Mouse (Mus musculus): Measurements from ENCODE around the gene Wipf3. TPM values are rescaled to one million over a fixed set of nuclear protein-coding genes. Genes with fewer than 3 reads are reported as not detected.

Wipf3 gene
- total and polyA plus RNA-seq, 2 experiments from 2014 or later: 2.4 to 6.5 TPM

DNA sequence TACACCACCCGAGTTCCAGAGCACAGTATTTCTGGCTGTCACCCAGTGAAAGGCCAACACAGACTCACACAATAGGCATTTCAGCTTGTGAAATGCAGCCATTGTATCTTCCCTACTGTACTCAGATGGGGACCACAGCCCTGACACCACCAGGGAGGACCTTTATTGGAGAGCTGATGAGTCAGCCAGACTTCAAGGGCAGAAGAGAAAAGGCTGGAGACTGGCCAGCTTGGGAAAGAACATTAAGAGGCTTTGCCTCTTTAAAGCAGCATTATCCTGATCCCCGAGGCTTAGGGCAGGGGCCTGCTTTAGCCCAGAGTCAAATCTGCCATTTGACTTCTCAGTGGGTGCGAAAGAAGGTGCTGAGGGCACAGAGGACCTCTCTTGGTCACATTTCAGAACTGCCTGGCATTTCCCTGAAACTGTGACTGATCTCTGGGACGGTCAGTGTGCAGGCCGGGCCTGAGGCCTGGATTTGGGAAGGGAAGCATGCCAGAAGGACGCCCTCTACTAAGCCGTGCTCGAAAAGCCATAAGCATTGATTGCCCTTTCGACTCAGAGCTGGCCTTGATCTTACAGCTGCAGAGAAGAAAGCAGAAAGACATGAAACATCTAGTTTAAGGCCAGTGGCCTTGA lies 111.0 kb downstream of the Wipf3 start:
- no peak for ATAC-seq
- no peak for TF ChIP-seq CTCF (IDR thresholded peaks at IDR 0.05; ENCODE audit: low read depth)
- WGBS: 33% methylated on average over 9 of the region's 9 CpGs

DNA sequence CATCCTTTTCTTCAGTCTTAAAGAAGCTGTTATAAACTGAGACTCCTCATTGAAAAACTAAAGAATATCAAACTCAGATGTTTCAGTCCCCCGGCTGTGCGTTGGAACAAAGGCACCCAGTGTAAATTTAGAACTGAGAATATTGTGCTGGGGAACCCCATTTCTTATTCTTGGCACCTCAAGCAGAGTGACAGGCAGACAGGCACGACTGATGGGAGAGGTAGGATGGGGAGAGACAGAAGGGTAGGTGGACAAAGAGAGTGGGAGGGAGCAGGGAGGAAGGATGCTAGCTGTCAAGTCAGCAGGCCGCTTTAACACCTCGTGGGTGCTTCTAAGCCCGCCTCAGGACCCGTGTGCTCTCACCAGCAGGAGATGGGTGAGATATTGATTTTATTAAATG lies 113.4 kb downstream of the Wipf3 start:
- Histone ChIP-seq H3K36me3 (ENCODE audit: insufficient read depth) (peaks cover 23% of the 10 kb centered on the region), H3K9ac (no peak overlapping the region), H3K9me3 (ENCODE audit: low read length) (0 out of 2 replicates have a peak, but pooled peaks cover 4% of the 10 kb centered on the region), H3K4me1 (ENCODE audit: insufficient read depth) (peaks cover 16% of the 10 kb centered on the region), H3K27ac (ENCODE audit: low read depth, low read length) (0 out of 2 replicates have a peak overlapping the region, but pooled peaks have one; percentile 50), H3K4me3 (ENCODE audit: low read depth, low read length) (no peak overlapping the region), H3K27me3 (ENCODE audit: insufficient read depth, low read length) (no peaks in the 10 kb centered on the region), H3K4me2 (ENCODE audit: low read depth) (no peak overlapping the region)
- no peak for DNase-seq
- TF ChIP-seq CTCF (IDR thresholded peaks at IDR 0.05; ENCODE audit: low read depth): no peak
- no peak; the same call in 1 of the 2 replicates for ATAC-seq
- WGBS: 63% methylated on average over 7 of the region's 7 CpGs

More for the DNA sequence above, 111.0 kb downstream of the Wipf3 start:
- Histone ChIP-seq H3K4me1 (ENCODE audit: insufficient read depth) (peaks cover 17% of the 10 kb centered on the region), H3K27me3 (ENCODE audit: insufficient read depth, low read length) (no peaks in the 10 kb centered on the region), H3K36me3 (ENCODE audit: insufficient read depth) (peaks cover 19% of the 10 kb centered on the region), H3K9me3 (ENCODE audit: low read length) (0 out of 2 replicates have a peak, but pooled peaks cover 4% of the 10 kb centered on the region), H3K4me2 (ENCODE audit: low read depth) (no peak overlapping the region), H3K4me3 (ENCODE audit: low read depth, low read length) (no peak overlapping the region), H3K27ac (ENCODE audit: low read depth, low read length) (no peak overlapping the region), H3K9ac (no peak overlapping the region)
- DNase-seq: no peak

- 77% methylated on average over 2 of the region's 2 CpGs for WGBS
- Histone ChIP-seq H3K4me2 (ENCODE audit: low read depth) (no peak overlapping the region), H3K4me3 (ENCODE audit: low read depth, low read length) (no peak overlapping the region), H3K36me3 (ENCODE audit: insufficient read depth) (peaks cover 23% of the 10 kb centered on the region), H3K9ac (no peak overlapping the region), H3K4me1 (ENCODE audit: insufficient read depth) (peaks cover 10% of the 10 kb centered on the region; the same call in 1 of the 2 replicates), H3K9me3 (ENCODE audit: low read length) (0 out of 2 replicates have a peak, but pooled peaks cover 4% of the 10 kb centered on the region), H3K27ac (ENCODE audit: low read depth, low read length) (no peak overlapping the region), H3K27me3 (ENCODE audit: insufficient read depth, low read length) (no peaks in the 10 kb centered on the region)
- ATAC-seq (no peak), DNase-seq (no peak)
- TF ChIP-seq CTCF (IDR thresholded peaks at IDR 0.05; ENCODE audit: low read depth): no peak
Observed at GRCm38 (mm10) chr6:54543646-54544045, 114.2 kb downstream of the Wipf3 start.

DNA sequence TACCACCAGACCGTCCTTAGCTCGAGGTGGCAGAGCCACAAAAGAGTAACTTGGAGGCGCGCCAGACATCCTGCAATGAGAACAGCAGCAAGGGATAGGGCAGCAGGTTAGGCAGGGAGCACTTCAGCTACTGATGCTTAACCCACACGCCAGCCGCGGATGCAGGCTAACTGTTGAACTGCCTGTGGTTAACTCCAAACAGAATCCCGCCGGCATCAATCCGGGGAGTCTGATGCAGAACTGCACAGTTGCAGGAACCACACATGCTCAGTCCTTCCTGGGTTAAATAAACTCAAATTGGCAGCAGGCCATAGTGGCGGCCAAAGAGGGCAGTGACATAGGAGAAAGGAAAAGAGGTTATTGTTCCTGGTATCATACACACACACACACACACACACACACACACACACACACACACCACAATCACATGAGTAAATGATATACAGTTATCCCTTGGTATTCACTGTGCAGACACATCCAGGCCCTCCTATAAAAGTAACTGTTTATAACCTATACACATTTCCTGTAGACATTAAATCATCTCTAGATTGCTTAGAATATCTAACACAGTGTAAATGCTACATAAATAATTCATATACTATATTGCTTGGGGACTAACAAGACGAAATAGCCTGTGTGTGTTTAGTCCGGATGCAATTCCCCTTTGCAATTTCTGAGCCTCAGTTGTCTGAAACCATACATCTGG lies 119.1 kb downstream of the Wipf3 start:
- peak; percentile 19; the same call in 1 of the 2 replicates for ATAC-seq
- Histone ChIP-seq H3K27ac (ENCODE audit: low read depth, low read length) (no peak overlapping the region), H3K27me3 (ENCODE audit: insufficient read depth, low read length) (no peaks in the 10 kb centered on the region), H3K36me3 (ENCODE audit: insufficient read depth) (peaks cover 18% of the 10 kb centered on the region), H3K9ac (no peak overlapping the region), H3K4me1 (ENCODE audit: insufficient read depth) (peaks cover 8% of the 10 kb centered on the region; the same call in 1 of the 2 replicates), H3K4me2 (ENCODE audit: low read depth) (no peak overlapping the region), H3K4me3 (ENCODE audit: low read depth, low read length) (no peak overlapping the region), H3K9me3 (ENCODE audit: low read length) (0 out of 2 replicates have a peak, but pooled peaks cover 2% of the 10 kb centered on the region)
- TF ChIP-seq CTCF (IDR thresholded peaks at IDR 0.05; ENCODE audit: low read depth): no peak
- no peak for DNase-seq
- WGBS: 29% methylated on average over 13 of the region's 13 CpGs

- Histone ChIP-seq H3K4me3 (ENCODE audit: low read depth, low read length) (no peak overlapping the region), H3K27me3 (ENCODE audit: insufficient read depth, low read length) (no peaks in the 10 kb centered on the region), H3K36me3 (ENCODE audit: insufficient read depth) (peaks cover 11% of the 10 kb centered on the region), H3K4me2 (ENCODE audit: low read depth) (no peak overlapping the region), H3K9ac (no peak overlapping the region), H3K4me1 (ENCODE audit: insufficient read depth) (peaks cover 13% of the 10 kb centered on the region; the same call in 1 of the 2 replicates), H3K9me3 (ENCODE audit: low read length) (no peaks in the 10 kb centered on the region), H3K27ac (ENCODE audit: low read depth, low read length) (no peak overlapping the region)
- DNase-seq (no peak), ATAC-seq (no peak)
- no peak for TF ChIP-seq CTCF (IDR thresholded peaks at IDR 0.05; ENCODE audit: low read depth)
- 44% methylated on average over 4 of the region's 4 CpGs for WGBS
Observed at GRCm38 (mm10) chr6:54549311-54549710, 119.9 kb downstream of the Wipf3 start.

GRCm38 (mm10) chr6:54550801-54551323 lies 121.5 kb downstream of the Wipf3 start:
- peaks cover 4% of the 10 kb centered on the region; the same call in 1 of the 2 replicates for H3K36me3 ChIP-seq (ENCODE audit: insufficient read depth)
- H3K27ac ChIP-seq (ENCODE audit: low read depth, low read length): no peak overlapping the region
- no peaks in the 10 kb centered on the region for H3K9me3 ChIP-seq (ENCODE audit: low read length)
- no peak overlapping the region for H3K4me2 ChIP-seq (ENCODE audit: low read depth)
- H3K27me3 ChIP-seq (ENCODE audit: insufficient read depth, low read length): no peaks in the 10 kb centered on the region
- H3K4me3 ChIP-seq (ENCODE audit: low read depth, low read length): no peak overlapping the region
- WGBS: 57% methylated on average over 7 of the region's 7 CpGs
- no peak for TF ChIP-seq CTCF (IDR thresholded peaks at IDR 0.05; ENCODE audit: low read depth)
- peaks cover 13% of the 10 kb centered on the region; the same call in 1 of the 2 replicates for H3K4me1 ChIP-seq (ENCODE audit: insufficient read depth)
- no peak overlapping the region for H3K9ac ChIP-seq
- no peak for DNase-seq
- no peak for ATAC-seq

Measured in forebrain, postnatal 0 days (tissue).